Mouse (Mus musculus) embryonic fibroblast, embryonic 13.5 days (primary cell): ENCODE measurements around the gene Sult6b2.

Source experiments
- CTCF ChIP-seq: IDR thresholded peaks from 2 replicates; pipeline ENCODE4 v1.5.1; 2011; ENCODE audit warnings: mild to moderate bottlenecking, control low read depth, low read length, moderate library complexity, borderline replicate concordance; ENCODE audit not compliant: insufficient read depth
- POLR2A ChIP-seq: IDR thresholded peaks from 2 replicates; pipeline ENCODE4 v1.6.1; 2011; ENCODE audit warnings: low read depth, mild to moderate bottlenecking, control low read depth, low read length, moderate library complexity

- TF ChIP-seq POLR2A = no peak
- TF ChIP-seq CTCF = no peak
These were observed 45.7 kb downstream of the Sult6b2 start for GRCm38 (mm10) chr6:142758562-142758961.
